Comparison of ENCODE assay signal across 9 mouse cellular contexts in genomic region chr9:55545556-55546175, GRCm38 (mm10). TPM values are rescaled to one million over a fixed set of nuclear protein-coding genes. Genes with fewer than 3 reads are reported as not detected.
DNase-seq lines count a peak whose midpoint lies in the region; ATAC-seq lines count a peak whose summit lies in the region.
"Had no signal": no experiment of that assay in that cellular context is flagged by ENCODE, and none has a peak within 500 bp of the region (broad histone marks: within the 10 kb centered on the region; RNA-seq: fewer than 3 reads in every experiment).

No protein-coding gene starts in this region.

- peaks cover 57% of the 10 kb centered on the region for H3K4me1 ChIP-seq in embryonic facial prominence, embryonic 13.5 days
- peaks cover 34% of the 10 kb centered on the region for H3K4me1 ChIP-seq in hindbrain, embryonic 12.5 days
- peaks cover 38% of the 10 kb centered on the region for H3K4me1 ChIP-seq in liver, embryonic 13.5 days (replicated peaks)

- WGBS in embryonic facial prominence, embryonic 13.5 days = 5% methylated on average over 41 of the region's 41 CpGs
- WGBS in hindbrain, embryonic 12.5 days = 4% methylated on average over 41 of the region's 41 CpGs
- WGBS in liver, embryonic 13.5 days (ENCODE audit: insufficient replicate concordance) = 9% methylated on average over 41 of the region's 41 CpGs

- ATAC-seq in embryonic facial prominence, embryonic 13.5 days (ENCODE audit: insufficient number of reproducible peaks, insufficient read depth, low FRiP score, low TSS enrichment, low read depth) = no peak
- no peak for ATAC-seq in hindbrain, embryonic 12.5 days (ENCODE audit: low FRiP score)
- ATAC-seq in liver, embryonic 13.5 days (ENCODE audit: low read depth) = no peak
- no peak for ATAC-seq in frontal cortex, adult (ENCODE audit: low TSS enrichment)

- peak overlapping the region; percentile 48 for H3K4me3 ChIP-seq in embryonic facial prominence, embryonic 13.5 days
- H3K4me3 ChIP-seq in hindbrain, embryonic 12.5 days = peak overlapping the region; percentile 29
- peak overlapping the region; percentile 35 for H3K4me3 ChIP-seq in liver, embryonic 13.5 days (replicated peaks)
- H3K4me3 ChIP-seq: myocyte had no signal

- peak; percentile 14 to 26 for DNase-seq in layer of hippocampus, postnatal 10 days (ENCODE audit: low spot score in 2 of 2)
- DNase-seq in layer of hippocampus, adult 9-10 months (ENCODE audit: low spot score) = no peak
- DNase-seq in liver, embryonic 13.5 days = no peak
- peak; percentile 25 for DNase-seq in testis, postnatal 14 days (ENCODE audit: low spot score)
- DNase-seq in urinary bladder, postnatal 25 days (ENCODE audit: low spot score) = no peak

- no peaks in the 10 kb centered on the region for H3K36me3 ChIP-seq in embryonic facial prominence, embryonic 13.5 days
- no peaks in the 10 kb centered on the region for H3K36me3 ChIP-seq in hindbrain, embryonic 12.5 days
- no peaks in the 10 kb centered on the region for H3K36me3 ChIP-seq in liver, embryonic 13.5 days

- H3K4me2 ChIP-seq in embryonic facial prominence, embryonic 13.5 days = peak overlapping the region; percentile 79
- peak overlapping the region; percentile 44; the same call in 1 of the 2 replicates for H3K4me2 ChIP-seq in hindbrain, embryonic 12.5 days (replicated peaks)
- H3K4me2 ChIP-seq in liver, embryonic 13.5 days = peak overlapping the region; percentile 56; the same call in 1 of the 2 replicates

- peak overlapping the region; percentile 44; the same call in 1 of the 2 replicates for H3K9ac ChIP-seq in embryonic facial prominence, embryonic 13.5 days
- no peak overlapping the region for H3K9ac ChIP-seq in hindbrain, embryonic 12.5 days
- no peak overlapping the region for H3K9ac ChIP-seq in liver, embryonic 13.5 days

- no peaks in the 10 kb centered on the region for H3K9me3 ChIP-seq in embryonic facial prominence, embryonic 13.5 days
- H3K9me3 ChIP-seq in hindbrain, embryonic 12.5 days (replicated peaks) = no peaks in the 10 kb centered on the region
- peaks cover 6% of the 10 kb centered on the region; the same call in 1 of the 2 replicates for H3K9me3 ChIP-seq in liver, embryonic 13.5 days (replicated peaks)

- no peak overlapping the region for H3K27ac ChIP-seq in embryonic facial prominence, embryonic 13.5 days
- H3K27ac ChIP-seq in hindbrain, embryonic 12.5 days = no peak overlapping the region
- H3K27ac ChIP-seq in liver, embryonic 13.5 days = no peak overlapping the region

- peaks cover 96% of the 10 kb centered on the region for H3K27me3 ChIP-seq in embryonic facial prominence, embryonic 13.5 days
- H3K27me3 ChIP-seq in hindbrain, embryonic 12.5 days = peaks cover 98% of the 10 kb centered on the region
- H3K27me3 ChIP-seq in liver, embryonic 13.5 days = peaks cover 95% of the 10 kb centered on the region

RNA-seq across cellular contexts. Expression of gene Isl2, which starts 7.2 kb away (rescaled TPM):
- not detected for total RNA-seq in layer of hippocampus, postnatal 10 days (2021)
- polyA plus RNA-seq in embryonic facial prominence, embryonic 13.5 days (2015; fragmentation: Nextera tagmentation; extraction: Ambion mirVana) = 3.3 and 4.0 TPM in 2 replicates
- polyA plus RNA-seq in hindbrain, embryonic 12.5 days (2016; fragmentation: Nextera tagmentation; extraction: Ambion mirVana) = 16.7 and 20.0 TPM in 2 replicates
- 0.28 and 0.29 TPM in 2 replicates for polyA plus RNA-seq in liver, embryonic 13.5 days (2015; fragmentation: Nextera tagmentation; extraction: Ambion mirVana)

RNA-seq across cellular contexts. Expression of gene Etfa, which starts 33.6 kb away (rescaled TPM):
- 10 to 100 TPM; 53.2 to 54.7 TPM for total RNA-seq in layer of hippocampus, postnatal 10 days (2021)
- polyA plus RNA-seq in embryonic facial prominence, embryonic 13.5 days (2015; fragmentation: Nextera tagmentation; extraction: Ambion mirVana) = 176 and 189 TPM in 2 replicates
- 118 and 123 TPM in 2 replicates for polyA plus RNA-seq in hindbrain, embryonic 12.5 days (2016; fragmentation: Nextera tagmentation; extraction: Ambion mirVana)
- 173 and 203 TPM in 2 replicates for polyA plus RNA-seq in liver, embryonic 13.5 days (2015; fragmentation: Nextera tagmentation; extraction: Ambion mirVana)

Comparison
In these comparisons a context has a peak if more than half of its experiments do, and no peak if none do; other contexts are left out.
1. DNase-seq: peak in layer of hippocampus, postnatal 10 days (2 of 2) and testis, postnatal 14 days (single experiment); none in layer of hippocampus, adult 9-10 months (single experiment), liver, embryonic 13.5 days (single experiment) and urinary bladder, postnatal 25 days (single experiment).
2. Peak in every context shown above with its lines, with median percentiles within 50 percentile points of each other: H3K4me2 ChIP-seq and H3K4me3 ChIP-seq.